Mouse (Mus musculus) embryo, embryonic 10 days (tissue): Measurements from ENCODE around the gene Prss22.

Source experiments
- DNase-seq: peaks from one replicate; pipeline ENCODE4 v3.0.0-alpha.2; 2015; ENCODE audit warnings: low spot score

Gene Prss22

DNA sequence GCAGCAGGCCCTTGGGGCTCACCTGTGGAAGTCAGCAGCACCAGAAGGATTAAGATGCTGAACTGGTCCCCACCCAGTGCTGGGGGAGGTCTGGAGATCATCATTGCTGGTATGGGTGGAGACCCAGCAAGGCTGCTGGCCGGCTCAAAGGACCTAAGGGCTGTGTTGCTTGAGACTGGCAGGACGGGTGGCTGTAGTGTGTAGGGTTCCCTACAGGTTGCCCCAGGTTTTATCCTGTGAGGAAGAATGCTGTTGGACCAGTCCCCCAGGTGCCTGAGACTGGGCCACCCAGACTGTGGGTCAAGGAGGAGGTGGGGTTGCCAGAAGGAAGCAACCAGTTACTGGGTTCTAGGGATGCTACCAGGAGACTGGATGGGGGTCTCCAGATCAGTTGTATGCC is at the start of gene Prss22:
Prss22 (minus strand) TSS at position 200 of the 400 bp plus-strand sequence.
- DNase-seq = no peak

DNA sequence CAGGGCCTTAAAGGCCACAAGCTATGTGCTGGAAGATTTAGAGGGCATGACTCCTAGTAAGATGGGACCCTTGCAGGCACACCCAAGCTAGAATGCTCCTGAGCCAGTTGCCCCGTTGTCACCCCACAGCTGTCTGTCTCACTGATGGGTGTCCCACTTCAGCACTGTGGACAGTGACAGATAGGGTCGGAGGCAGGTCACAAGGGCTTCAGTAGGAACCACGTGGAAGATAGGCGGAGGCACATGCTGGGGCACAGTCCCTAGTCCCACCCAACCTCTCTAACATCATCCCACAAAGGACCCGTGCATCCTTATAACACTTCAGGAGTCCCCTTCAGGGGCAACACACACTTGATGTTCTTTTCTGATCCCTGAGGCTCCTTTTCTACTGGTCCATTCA is 48.1 kb upstream of the Prss22 start:
- DNase-seq = peak; percentile 22

DNA sequence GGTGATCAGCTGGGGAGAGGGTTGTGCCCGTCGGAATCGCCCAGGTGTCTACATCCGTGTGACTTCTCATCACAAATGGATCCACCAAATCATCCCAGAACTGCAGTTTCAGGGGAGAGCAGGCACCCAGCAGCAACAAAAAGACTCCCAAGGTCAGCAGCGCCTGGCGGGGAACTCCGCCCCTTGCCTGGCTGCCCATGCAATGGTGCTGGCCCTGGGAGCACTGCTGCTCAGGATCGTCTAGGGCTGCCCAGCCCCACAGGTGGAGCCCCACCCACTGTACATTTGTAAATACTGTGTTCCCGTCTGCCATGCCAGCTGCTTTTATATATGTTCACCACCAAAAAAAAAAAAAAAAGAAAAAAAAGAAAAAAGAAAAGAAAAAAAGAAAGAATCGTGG is 47.7 kb upstream of the Prss22 start:
- DNase-seq = no peak

DNA sequence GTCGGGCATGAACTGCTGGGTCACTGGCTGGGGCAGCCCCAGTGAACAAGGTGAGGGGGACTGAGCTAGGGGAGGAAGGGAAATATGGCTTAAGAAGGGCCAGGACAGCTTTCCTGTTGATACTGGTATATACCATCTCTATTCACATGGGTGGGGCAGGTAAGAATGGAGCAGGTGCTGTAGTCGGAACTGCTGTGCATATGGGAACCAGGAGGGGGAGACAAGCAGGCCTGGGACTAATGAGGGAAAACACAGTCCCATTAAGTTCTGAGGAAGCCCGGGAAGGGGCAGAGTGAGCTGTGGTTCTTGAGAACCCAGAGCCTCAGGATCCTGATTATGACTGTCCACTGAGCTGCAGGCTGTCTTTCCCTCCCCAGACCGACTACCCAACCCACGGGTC is 46.6 kb upstream of the Prss22 start:
- DNase-seq = no peak

DNA sequence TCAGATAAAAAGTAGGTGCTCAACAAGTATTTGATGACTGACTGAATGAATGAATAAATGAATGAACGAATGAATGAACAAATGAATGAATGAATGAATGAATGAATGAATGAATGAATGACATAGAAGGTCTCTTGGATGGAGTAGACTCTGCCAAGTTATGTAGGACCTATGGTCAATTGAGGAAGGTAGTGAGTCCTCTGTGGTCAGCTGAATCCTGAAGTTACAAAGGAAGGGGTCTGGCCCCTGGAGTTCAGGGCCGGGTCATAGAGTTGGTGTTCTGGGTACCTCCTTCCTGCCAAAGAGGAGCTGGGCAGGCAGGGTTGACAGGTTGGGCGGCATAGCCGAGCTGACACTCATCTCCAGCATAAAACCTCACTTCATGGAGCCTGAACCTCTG is 39.9 kb upstream of the Prss22 start, which contains the start of gene Prss27:
Prss27 (plus strand) TSS at position 301 of the 400 bp plus-strand sequence.
- DNase-seq = no peak

DNA sequence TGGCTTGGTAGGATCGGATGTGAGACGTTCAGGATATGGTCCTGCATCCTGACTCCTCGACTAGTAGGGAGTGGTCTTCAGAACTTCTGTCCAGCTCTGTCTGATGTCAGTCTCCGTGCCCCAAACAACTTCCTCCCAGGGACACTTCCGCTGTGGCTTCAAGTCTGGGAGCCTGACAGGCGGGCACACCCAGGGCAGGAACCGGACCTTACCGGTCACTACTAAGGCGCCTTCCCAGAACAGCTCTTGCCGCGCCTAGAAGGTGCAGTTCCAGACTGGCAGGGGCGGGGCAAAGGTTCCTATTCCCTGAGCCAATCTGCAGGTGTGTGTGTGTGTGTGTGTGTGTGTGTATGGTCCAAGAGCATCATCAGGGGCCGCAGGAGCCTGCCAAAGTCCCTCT is 39.5 kb upstream of the Prss22 start:
- DNase-seq = no peak

DNA sequence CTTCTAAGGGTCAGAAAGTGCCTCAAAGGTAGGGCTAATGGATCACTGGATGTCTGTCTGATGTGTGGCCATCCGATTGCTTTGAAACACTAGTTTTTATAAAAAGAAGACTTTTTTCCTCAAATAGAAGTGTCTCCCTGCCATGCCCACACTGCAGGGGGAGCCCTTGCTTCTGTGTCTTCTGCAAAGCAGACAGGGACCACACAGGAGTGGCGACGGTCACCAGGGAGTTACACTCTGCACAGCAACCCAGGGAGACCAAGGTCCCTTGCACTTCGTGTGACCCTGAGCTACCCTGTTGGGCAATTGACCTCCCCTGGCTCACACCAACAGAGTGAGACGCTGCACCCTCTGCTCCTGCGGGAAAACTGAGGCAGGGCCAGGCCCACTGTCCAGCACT is 39.1 kb upstream of the Prss22 start:
- no peak for DNase-seq

DNA sequence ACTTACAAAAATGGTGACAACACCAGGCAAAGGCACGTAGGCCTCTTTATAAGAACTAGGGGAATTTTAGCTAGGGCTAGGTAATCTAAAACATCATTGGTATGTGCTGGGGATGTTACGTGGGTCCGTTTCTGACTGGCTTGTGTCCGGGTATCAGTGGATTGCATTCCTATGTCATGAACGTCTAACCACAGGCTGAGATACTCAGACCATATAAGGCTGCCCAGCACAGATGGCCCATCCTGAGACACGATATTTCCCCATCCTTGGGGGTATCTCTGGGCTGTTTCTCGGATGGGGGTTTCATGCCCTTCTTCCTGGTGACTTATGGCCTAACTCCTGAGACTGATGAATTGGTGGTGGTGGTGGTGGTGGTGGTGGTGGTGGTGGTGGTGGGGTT is 37.2 kb upstream of the Prss22 start:
- DNase-seq = no peak

DNA sequence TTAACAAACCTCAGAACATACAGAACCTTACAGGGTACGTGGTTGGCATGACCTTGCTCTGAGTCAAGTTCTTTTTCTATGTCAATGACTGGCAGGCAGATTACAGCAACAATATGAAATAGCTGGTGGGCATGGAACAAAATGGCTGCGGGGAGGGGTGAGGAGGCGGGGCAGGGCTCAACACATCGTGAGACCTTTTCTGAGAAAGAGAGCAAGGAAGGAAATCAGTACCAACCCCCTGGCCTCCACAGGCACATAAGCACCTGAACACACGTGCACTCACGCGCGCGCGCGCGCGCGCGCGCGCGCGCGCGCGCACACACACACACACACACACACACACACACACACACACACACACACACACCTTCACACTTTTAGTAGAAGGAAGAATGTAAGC is 32.7 kb upstream of the Prss22 start:
- no peak for DNase-seq

DNA sequence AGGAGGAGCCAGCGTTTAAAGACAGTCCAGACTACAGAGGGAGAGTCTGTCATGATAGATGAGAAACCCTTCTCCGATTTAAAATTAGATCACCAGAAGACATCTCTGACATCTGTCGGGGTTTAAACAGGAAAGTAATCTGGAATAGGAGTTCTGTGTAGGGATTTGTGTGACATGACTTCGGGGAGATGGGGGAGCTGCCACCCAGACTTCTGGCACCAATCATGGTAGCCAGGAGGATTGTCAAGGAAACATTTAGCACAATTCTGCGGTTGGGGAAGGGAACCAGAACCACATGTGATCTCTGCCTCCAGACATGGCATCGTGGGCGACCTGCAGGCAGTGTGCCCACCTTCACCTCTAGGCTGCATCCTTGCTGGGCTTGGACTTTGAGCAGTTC is 31.6 kb upstream of the Prss22 start:
- no peak for DNase-seq

DNA sequence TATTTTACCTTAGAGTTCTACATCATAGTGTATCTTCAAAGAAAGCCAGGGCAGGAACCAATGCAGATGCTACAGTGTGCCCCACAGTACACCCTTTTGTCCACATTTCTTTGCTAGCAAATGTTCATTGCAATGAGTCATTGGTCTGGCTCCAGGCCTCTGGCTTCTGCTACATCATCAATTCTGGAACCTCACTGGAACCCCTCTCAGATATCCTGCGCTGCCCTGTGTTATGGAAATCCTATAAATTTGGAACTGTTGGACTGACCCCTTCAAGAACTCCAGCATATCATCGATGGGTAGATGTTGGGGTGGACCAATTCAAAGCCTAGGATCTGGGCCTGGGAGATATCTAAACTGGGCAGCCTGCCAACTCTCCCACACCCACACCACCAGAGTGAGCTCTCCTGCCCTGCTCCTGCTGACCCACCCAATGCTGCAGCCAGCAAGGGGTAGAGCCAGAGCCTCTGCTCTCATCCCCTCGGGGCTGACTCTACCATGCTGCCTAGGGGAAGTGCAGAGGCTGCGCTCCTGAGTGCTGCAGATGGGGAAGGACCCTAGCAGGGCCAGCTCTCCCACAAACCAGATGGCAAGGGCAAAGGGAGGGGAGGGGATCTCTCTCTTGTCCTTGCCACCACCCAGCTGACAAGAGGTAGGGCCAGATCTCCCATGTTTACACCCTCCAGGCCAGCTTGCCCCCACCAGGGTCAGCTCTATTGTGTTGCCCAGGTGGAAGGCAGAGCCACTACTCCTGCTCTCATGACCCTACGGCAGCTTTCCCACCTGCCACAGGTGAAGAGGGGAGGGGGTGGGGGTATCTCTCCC is 23.7 kb upstream of the Prss22 start:
- DNase-seq = no peak

DNA sequence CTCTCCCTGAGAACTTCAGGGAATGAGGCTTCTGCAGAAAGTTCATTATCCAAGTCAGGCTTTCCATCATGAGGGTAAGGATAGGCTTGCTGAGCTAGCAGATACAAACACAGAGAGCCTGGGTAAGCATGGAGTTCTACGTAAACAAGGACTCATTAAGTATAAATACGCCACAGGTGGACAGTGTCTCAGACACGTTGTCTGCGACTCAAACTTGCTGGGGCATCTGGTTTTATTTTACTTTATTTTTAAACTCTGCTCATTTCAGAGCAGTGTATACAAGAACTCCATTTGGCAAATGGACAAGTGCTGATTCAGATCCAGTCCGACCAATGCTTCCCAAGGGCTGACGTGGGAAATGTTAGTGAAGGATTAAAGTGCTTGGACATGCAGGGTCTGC is 22.8 kb upstream of the Prss22 start:
- DNase-seq = no peak

DNA sequence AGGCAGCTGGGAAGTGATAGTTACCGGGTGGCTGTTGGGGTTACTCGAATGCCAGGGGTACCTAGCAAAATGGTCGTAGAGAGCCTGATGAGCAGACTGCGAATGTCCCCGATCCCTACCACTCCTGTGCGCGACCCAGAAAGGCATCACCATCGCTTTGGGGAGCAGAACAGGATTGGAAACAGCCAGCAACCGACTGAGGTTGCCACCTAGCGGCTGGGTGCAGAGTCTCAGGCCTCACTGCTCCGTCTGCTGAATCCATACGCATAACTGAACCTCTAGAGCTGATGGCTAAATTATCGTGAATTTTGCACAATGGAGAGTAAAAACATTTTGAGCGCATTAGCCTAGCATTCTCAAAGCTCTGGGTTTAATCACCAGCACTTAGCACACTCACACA is 17.8 kb upstream of the Prss22 start:
- DNase-seq = peak; percentile 55

DNA sequence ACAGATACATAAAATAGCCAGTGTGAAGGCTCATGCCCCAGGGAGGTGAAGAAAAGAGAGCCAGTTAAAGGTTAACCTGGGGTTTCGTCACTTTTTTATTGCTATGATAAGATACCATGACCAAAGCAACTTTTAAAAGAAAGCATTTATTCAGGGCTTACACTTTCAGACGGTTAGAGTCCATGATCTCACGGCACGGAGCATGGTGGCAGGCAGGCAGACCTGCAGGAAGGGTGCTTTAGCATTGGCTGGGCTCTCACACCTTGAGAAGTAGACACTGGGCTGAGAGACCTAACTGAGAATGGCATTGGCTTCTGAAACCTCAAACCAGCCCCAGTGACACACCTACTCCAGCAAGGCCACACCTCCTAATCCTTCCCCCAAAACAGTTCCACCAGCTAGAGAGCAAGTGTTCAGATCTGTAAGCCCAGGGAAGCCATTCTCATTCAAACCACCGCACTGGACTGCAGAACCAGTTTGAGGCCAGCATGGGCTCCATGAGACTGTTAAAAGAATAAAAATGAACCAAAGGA is 16.6 kb upstream of the Prss22 start:
- no peak for DNase-seq

DNA sequence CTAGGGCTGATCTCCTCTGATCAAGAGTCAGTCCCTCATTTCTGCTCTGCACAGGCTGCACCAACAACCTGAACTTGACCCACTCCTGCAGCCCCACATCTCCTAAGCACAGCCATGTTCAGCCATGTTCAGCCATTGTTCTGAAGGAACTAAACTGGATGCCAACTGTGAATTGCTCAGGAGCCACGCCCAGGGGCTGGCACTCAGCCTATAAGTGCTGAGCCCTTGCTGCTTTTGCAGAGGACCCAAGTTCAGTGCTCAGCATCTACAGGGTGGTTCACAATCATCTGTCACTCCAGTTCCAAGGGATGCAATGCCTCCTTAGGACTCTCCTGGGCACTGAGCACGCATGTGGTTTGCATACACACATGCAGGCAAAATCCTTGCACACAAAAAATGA is 15.0 kb upstream of the Prss22 start:
- DNase-seq = no peak

DNA sequence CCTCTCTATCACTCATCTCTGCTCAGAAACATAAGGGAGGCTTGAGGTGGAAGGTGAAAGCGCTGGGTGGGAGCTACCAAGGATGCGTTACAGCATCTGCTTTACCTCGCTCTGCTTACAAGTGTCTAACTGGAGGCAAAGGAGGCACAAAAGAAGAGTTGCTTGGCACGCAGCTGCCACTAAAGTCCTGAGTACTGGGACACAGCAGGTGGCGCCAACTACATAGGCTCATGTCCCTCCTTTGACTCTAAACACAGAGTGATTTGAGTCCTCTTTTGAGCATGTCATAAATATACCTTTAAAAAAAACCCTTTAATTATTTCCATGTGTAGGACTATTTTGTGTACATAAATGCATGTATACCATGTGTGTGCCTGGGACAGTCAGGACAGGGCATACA is 11.7 kb upstream of the Prss22 start:
- peak; percentile 29 for DNase-seq

DNA sequence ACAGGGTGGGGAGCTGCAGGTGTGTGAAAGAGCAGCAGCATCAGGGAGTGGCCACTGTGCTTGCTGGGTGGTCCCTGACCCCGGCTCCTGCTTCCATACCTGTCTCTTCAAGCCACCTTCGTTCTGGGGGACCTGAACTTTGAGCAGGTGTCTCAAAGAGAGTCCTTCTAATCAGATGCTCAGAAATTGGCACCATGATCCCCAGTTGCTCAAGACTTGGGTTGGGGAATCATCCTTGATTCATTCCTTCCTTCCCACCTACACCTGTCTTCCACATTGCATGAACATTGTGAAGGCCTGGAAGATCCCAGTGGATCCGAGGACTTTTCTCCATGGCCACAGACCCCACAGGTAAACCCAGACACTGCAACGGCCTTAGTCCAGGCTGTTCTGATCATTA is 10.2 kb upstream of the Prss22 start:
- DNase-seq = no peak

DNA sequence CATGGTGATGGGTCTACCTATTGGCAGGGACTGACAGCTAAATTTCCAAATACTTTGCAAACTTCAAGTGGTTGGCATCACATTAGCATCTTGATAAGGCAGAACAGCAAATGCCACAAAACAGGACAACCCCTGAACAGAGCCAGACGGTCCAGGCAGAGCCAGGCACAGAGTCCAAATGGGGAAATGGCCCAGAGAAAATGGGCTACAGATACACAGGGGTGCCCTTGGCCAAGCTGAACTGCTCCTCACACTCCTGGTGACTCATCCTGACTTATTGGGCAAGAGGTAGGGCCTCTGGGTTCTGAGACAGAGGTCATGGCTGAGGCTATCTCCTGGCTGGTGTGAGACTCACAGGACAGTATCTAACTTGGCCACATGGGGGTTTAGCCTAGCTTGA is 9.5 kb upstream of the Prss22 start:
- DNase-seq = no peak

DNA sequence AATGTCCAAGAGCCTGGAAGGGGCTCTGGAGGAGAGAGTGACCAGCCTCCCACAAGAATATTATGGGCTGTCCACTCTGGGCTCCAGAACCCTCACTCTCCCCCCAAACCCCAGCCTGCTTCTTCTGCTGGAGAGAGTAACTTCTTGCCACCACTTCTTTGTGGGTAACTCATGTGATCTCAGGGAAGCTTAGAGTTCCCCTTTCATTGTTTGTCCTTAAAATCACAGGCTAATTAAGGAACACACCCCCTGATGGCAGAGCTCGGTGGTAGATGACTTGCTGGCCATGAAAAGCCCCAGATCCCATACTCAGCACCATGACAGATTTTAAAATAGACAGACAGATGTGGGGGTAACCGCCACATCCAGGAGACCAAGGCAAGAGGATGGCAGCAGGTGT is 9.0 kb upstream of the Prss22 start:
- DNase-seq = no peak

DNA sequence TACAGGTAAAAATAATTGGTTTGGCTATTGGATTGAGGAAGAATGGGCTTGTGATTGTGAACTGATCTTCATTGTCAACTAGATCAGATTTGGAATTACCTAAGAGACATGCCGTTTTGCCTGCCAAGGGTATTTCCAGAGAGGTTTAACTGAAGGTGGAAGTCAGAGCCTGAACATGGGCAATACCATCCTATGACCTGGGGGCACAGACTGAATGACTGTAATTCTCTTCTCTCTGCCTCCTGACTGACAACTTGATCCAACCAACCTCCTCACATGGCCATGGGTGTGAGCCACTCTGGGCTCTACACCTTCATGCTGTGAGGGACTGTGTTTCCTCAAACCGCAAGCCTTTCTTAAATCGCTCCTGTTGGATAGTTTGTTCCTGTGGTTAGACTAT is 7.1 kb upstream of the Prss22 start:
- DNase-seq = no peak

DNA sequence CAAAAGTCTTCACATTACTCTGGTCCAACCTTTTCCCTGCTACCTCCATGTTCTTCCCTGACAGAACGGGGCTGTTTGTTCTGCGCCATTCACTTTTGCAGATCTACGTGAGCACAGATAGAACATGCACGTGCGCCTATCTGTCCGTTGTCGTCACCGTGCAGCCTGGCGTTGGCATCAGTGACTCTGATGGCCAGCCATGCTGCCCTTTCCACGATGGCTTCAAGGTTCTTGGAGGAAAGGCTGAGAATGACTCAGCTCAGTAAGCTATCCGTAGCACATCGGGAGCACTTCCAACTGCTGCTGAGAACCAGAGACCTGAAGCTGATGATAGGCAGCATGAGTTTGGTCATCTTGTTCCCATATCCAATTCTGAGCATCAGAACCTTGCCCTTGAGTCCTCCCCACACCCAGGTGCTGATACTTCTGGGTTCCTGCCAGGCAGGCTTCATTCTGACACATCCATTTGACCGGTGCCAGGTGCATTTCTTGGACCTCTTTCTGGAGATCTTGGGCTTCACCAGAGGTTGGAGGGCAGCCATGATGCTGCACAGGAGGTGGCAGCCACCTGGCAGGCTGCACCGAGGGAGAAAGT is 6.3 kb upstream of the Prss22 start:
- no peak for DNase-seq

DNA sequence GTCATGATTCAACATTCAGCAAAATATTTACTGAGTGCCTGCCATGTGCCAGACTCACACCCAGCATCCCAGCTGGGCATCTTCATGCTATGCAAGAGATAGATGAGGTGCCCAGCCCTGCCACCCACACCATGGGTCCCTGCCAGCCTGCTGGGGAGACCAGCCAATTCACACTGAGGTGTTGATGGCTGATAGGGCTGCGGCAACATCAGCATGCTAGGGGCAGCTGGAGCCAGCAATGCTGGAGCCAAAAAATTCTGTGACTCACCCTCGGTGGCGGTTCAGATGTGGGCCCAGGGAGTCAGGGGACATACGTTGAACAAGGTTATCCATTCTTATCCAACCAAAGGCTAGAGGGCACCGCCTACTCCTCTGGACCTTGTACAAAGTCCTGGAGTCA is 2.5 kb upstream of the Prss22 start:
- DNase-seq = no peak

DNA sequence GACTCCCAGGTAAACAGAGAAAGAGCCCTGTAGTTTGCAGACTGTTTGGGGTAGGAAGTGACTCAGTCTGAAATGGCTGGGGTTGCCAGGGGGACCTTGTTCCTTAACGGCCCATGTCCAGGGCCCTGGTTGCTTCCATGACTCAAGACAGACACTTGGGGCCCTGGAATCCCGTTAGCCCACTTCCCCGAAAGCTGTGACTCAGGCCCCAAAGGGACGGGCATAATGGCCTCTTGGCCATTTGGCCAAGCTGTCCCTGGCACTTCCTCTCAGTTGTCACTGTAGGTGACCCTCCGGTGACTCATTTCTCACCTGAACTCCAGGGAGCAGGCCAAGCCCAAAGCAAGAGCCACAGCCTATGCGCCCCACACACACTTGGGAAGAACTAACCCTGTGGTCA is 483 bp upstream of the Prss22 start:
- DNase-seq = no peak

DNA sequence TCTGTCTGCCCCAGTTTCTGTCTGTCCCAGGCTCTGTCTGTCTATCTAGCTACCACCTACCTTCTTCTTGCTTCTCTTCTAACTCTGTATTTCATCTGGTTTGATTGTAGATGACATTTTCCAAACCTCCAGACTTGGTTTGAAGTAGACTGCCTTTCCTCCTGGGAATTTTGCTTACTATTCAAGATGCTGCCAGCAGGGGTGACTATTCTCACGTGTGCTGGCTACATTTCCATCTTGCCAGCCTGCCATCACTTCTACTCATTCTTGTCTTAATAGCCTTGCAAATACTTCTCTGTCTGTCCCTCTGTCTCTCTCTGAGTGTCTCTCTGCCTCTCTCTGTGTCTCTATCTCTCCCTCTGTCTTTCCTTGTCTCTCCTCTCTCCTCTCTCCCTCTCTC is 2.5 kb downstream of the Prss22 start:
- no peak for DNase-seq
